Comparison of ENCODE assay signal across 9 mouse cellular contexts in the genomic region with DNA sequence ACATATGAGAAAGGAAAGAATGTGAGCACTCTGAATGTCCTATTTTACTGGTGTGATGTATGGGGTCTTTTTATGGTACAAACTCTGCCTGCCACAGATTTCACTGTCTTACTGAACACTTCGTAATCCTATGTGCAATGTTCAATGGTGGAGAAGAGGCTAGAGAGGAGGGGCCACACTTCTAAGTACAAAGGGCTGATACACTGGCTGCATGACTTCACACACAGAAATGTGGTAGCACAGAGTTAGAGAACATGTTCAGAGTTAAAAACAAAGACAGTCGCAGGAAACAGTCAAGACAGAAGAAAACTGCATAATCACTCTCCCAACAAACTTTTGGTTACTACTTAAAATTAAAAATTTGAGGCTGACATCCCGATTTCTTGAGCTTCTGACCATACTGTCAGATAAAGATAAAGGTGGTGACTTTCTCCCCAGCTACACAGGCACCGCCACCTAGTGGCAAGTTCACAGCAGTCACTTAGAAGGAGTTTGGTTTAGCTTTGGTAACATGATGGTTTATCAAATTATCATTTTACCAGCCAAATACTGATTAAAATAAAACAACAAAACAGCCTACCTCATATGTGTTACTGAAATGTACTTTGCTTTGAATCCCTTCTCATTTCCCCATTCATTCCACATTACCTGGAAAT. TPM values are rescaled to one million over a fixed set of nuclear protein-coding genes. Genes with fewer than 3 reads are reported as not detected.
DNase-seq lines count a peak whose midpoint lies in the region; ATAC-seq lines count a peak whose summit lies in the region.
"Had no signal": no experiment of that assay in that cellular context is flagged by ENCODE, and none has a peak within 500 bp of the region (broad histone marks: within the 10 kb centered on the region; RNA-seq: fewer than 3 reads in every experiment).

No protein-coding gene starts in this region.

- peaks cover 2% of the 10 kb centered on the region; the same call in 1 of the 2 replicates for H3K36me3 ChIP-seq in hindbrain, embryonic 11.5 days (ENCODE audit: control insufficient read depth, insufficient read depth, low read length)
- peaks cover 16% of the 10 kb centered on the region for H3K36me3 ChIP-seq in hindbrain, embryonic 16.5 days (ENCODE audit: control insufficient read depth, insufficient read depth, low read length)
- H3K36me3 ChIP-seq in hindbrain, embryonic 12.5 days = peaks cover 40% of the 10 kb centered on the region

- H3K4me3 ChIP-seq in hindbrain, embryonic 11.5 days (ENCODE audit: low read depth, low read length) = no peak overlapping the region
- H3K4me3 ChIP-seq in hindbrain, embryonic 16.5 days (ENCODE audit: low read length) = no peak overlapping the region
- H3K4me3 ChIP-seq in hindbrain, embryonic 12.5 days = no peak overlapping the region
- H3K4me3 ChIP-seq: limb, embryonic 15.5 days had no signal

- no peak overlapping the region for H3K9ac ChIP-seq in hindbrain, embryonic 11.5 days (ENCODE audit: low read depth, low read length)
- H3K9ac ChIP-seq in hindbrain, embryonic 16.5 days (ENCODE audit: low read depth, low read length) = no peak overlapping the region
- no peak overlapping the region for H3K9ac ChIP-seq in hindbrain, embryonic 12.5 days
- H3K9ac ChIP-seq: limb, embryonic 15.5 days had no signal

- peak; percentile 61 for DNase-seq in hindbrain, embryonic 11.5 days (ENCODE audit: low spot score)
- DNase-seq in testis, postnatal 10 days (ENCODE audit: low spot score) = peak; percentile 70
- DNase-seq in testis, postnatal 14 days (ENCODE audit: low spot score) = no peak
- DNase-seq in adrenal gland, postnatal 36 days = peak; percentile 60 to 75
- DNase-seq in gastrocnemius, postnatal 14 days = peak; percentile 41
- peak; percentile 48 for DNase-seq in naive thymus-derived CD4-positive, alpha-beta T cell, adult 2 months (ENCODE audit: low read depth)

- H3K9me3 ChIP-seq in hindbrain, embryonic 11.5 days (ENCODE audit: control insufficient read depth, low read length) = no peaks in the 10 kb centered on the region
- no peaks in the 10 kb centered on the region for H3K9me3 ChIP-seq in hindbrain, embryonic 16.5 days (ENCODE audit: control insufficient read depth, low read length)
- no peaks in the 10 kb centered on the region for H3K9me3 ChIP-seq in hindbrain, embryonic 12.5 days (replicated peaks)
- H3K9me3 ChIP-seq: limb, embryonic 15.5 days had no signal

- H3K4me1 ChIP-seq in hindbrain, embryonic 11.5 days (replicated peaks; ENCODE audit: control insufficient read depth, insufficient read depth, low read length) = no peaks in the 10 kb centered on the region
- no peaks in the 10 kb centered on the region for H3K4me1 ChIP-seq in hindbrain, embryonic 16.5 days (ENCODE audit: control insufficient read depth, insufficient read depth, low read depth, low read length)
- no peaks in the 10 kb centered on the region for H3K4me1 ChIP-seq in hindbrain, embryonic 12.5 days
- H3K4me1 ChIP-seq: limb, embryonic 15.5 days had no signal

- intact Hi-C loops in gastrocnemius, postnatal 14 days (cut with DNase I; ENCODE audit: low total_unique reads) = loop anchor here (10.0 kb wide), 2 partner anchors 485 to 545 kb away; no protein-coding TSS in a partner anchor

- no peak overlapping the region for H3K27ac ChIP-seq in hindbrain, embryonic 11.5 days (ENCODE audit: low read depth, low read length)
- no peak overlapping the region for H3K27ac ChIP-seq in hindbrain, embryonic 16.5 days (ENCODE audit: low read depth, low read length)
- H3K27ac ChIP-seq in hindbrain, embryonic 12.5 days = no peak overlapping the region
- H3K27ac ChIP-seq: limb, embryonic 15.5 days had no signal

- ATAC-seq in hindbrain, embryonic 11.5 days (ENCODE audit: low FRiP score) = no peak; the same call in 1 of the 2 replicates
- ATAC-seq in hindbrain, embryonic 16.5 days = no peak
- ATAC-seq in hindbrain, embryonic 12.5 days (ENCODE audit: low FRiP score) = no peak

- H3K4me2 ChIP-seq in hindbrain, embryonic 11.5 days (replicated peaks; ENCODE audit: low read depth, low read length) = no peak overlapping the region
- H3K4me2 ChIP-seq in hindbrain, embryonic 16.5 days (ENCODE audit: low read length) = no peak overlapping the region
- H3K4me2 ChIP-seq in hindbrain, embryonic 12.5 days (replicated peaks) = no peak overlapping the region
- H3K4me2 ChIP-seq: limb, embryonic 15.5 days had no signal

- WGBS in hindbrain, embryonic 11.5 days = 80% methylated on average over 4 of the region's 4 CpGs
- WGBS in hindbrain, embryonic 16.5 days = 72% methylated on average over 4 of the region's 4 CpGs
- WGBS in hindbrain, embryonic 12.5 days = 73% methylated on average over 4 of the region's 4 CpGs

- no peaks in the 10 kb centered on the region for H3K27me3 ChIP-seq in hindbrain, embryonic 11.5 days (ENCODE audit: control insufficient read depth, insufficient read depth, low read length)
- H3K27me3 ChIP-seq in hindbrain, embryonic 16.5 days (replicated peaks; ENCODE audit: control insufficient read depth, insufficient read depth, low read length) = no peaks in the 10 kb centered on the region
- H3K27me3 ChIP-seq in hindbrain, embryonic 12.5 days = no peaks in the 10 kb centered on the region
- H3K27me3 ChIP-seq: limb, embryonic 15.5 days had no signal

RNA-seq across cellular contexts. Expression of a gene that starts 12.4 kb away (rescaled TPM):
- 271 and 282 TPM in 2 replicates for polyA plus RNA-seq in hindbrain, embryonic 11.5 days (2014; fragmentation: Nextera tagmentation; extraction: Ambion mirVana)
- 171 and 180 TPM in 2 replicates for polyA plus RNA-seq in hindbrain, embryonic 16.5 days (2015; fragmentation: Nextera tagmentation; extraction: Ambion mirVana)
- total RNA-seq in adrenal gland, postnatal 36 days (2021) = 100 to 1,000 TPM; 189 to 206 TPM
- 100 to 1,000 TPM; 169 to 182 TPM for total RNA-seq in gastrocnemius, postnatal 14 days (2021)
- 211 and 222 TPM in 2 replicates for polyA plus RNA-seq in hindbrain, embryonic 12.5 days (2016; fragmentation: Nextera tagmentation; extraction: Ambion mirVana)
